Mouse (Mus musculus): ENCODE data around the gene Cabp4.

DNA sequence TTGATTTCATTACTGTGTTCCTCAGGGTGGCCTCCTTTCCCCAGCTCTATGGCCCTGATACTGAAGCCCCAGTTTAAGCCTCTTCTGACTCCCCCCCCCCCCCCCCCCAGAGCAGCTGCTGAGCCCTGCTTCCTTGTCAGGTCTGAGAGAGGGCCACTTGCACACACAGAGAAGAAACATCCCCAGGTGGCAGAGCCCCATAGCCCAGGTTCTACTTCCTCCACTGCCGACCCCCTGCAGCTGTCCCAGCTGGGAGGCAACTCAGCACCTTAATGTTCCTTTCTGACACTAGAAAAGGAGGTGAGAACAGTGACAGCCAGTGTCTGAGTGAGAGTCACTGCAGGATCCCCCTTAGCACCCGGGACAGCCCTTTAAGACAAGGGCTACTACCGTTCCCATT lies 40.0 kb downstream of the Cabp4 start:
- TF ChIP-seq CTCF (conservative IDR thresholded peaks at IDR 0.05; ENCODE audit: low read length): no peak
- TF ChIP-seq NANOG (IDR thresholded peaks at IDR 0.05; ENCODE audit: borderline replicate concordance, low read length): no peak

Data from E14TG2a.4 (cell line).